Mouse (Mus musculus) olfactory bulb, adult 2 months (tissue): ENCODE measurements around the gene Tmem245. TPM values are rescaled to one million over a fixed set of nuclear protein-coding genes. Genes with fewer than 3 reads are reported as not detected.
"Not testable (repeated sequence)": the region's sequence is repeated elsewhere in the genome, so short reads cannot be mapped to it uniquely, and the experiment has no call there.

ENCODE experiments used
- H3K27ac ChIP-seq: fragments of 200-500 bp; 2 replicates; pipeline ENCODE4 v1.5.1; 2012; ENCODE audit warnings: low read depth, low read length; ENCODE audit not compliant: insufficient read depth
- H3K4me1 ChIP-seq: fragments of 200-500 bp; 2 replicates; pipeline ENCODE4 v1.6.1; 2012; ENCODE audit warnings: low read length; ENCODE audit not compliant: control insufficient read depth, insufficient read depth
- H3K4me3 ChIP-seq: fragments of 200-500 bp; 2 replicates; pipeline ENCODE4 v1.5.1; 2012; ENCODE audit warnings: mild to moderate bottlenecking, low read depth, low read length, moderate library complexity; ENCODE audit not compliant: insufficient read depth
- CTCF ChIP-seq: fragments of 200-500 bp; IDR thresholded peaks from 2 replicates; pipeline ENCODE4 v1.5.1; 2012; ENCODE audit warnings: low read depth, mild to moderate bottlenecking, low read length, moderate library complexity; ENCODE audit not compliant: insufficient read depth
- POLR2A ChIP-seq: fragments of 200-500 bp; IDR thresholded peaks from 2 replicates; pipeline ENCODE4 v1.6.1; 2012; ENCODE audit warnings: mild to moderate bottlenecking, low read depth, low read length, moderate library complexity; ENCODE audit not compliant: insufficient read depth
- WGBS: fragments of 180-500 bp; shearing (Covaris S2); methylation state at CpG from one replicate; pipeline ENCODE4 v1.1.7; 2018; 5-methylcytosine and 5-hydroxymethylcytosine counted together
- polyA plus RNA-seq: library from polyadenylated mRNA; stranded (reverse); fragments of >200 nt; gene quantifications from 2 replicates; pipeline ENCODE4 v1.2.4, GENCODE M21; 2012; ENCODE audit warnings: low replicate concordance; ENCODE audit not compliant: missing spikeins, insufficient read depth, insufficient read length

The Tmem245 gene
- polyA plus RNA-seq, 1 experiment = not detected

- H3K4me3 ChIP-seq = no peak overlapping the region
- H3K27ac ChIP-seq = no peak overlapping the region
- WGBS = 96% methylated on average over 6 of the region's 6 CpGs
- no peak for TF ChIP-seq POLR2A
- no peak for TF ChIP-seq CTCF
- no peaks in the 10 kb centered on the region for H3K4me1 ChIP-seq
Observed at GRCm38 (mm10) chr4:56886286-56886979, 60.8 kb downstream of the Tmem245 start.

GRCm38 (mm10) chr4:56880036-56880703 lies 67.1 kb downstream of the Tmem245 start:
- 79% methylated on average over 11 of the region's 11 CpGs for WGBS
- TF ChIP-seq POLR2A (no peak), CTCF (no peak)
- H3K27ac ChIP-seq = no peak overlapping the region
- no peaks in the 10 kb centered on the region for H3K4me1 ChIP-seq
- no peak overlapping the region for H3K4me3 ChIP-seq

- TF ChIP-seq CTCF = no peak
- TF ChIP-seq POLR2A = no peak
- Histone ChIP-seq H3K4me3 (no peak overlapping the region), H3K4me1 (no peaks in the 10 kb centered on the region), H3K27ac (no peak overlapping the region)
- 94% methylated on average over 7 of the region's 7 CpGs for WGBS
Observed at GRCm38 (mm10) chr4:56878971-56879370, 68.3 kb downstream of the Tmem245 start.

GRCm38 (mm10) chr4:56870541-56870940 lies 76.7 kb downstream of the Tmem245 start:
- H3K4me3 ChIP-seq, H3K4me1 ChIP-seq, H3K27ac ChIP-seq: not testable (repeated sequence)
- WGBS = 98% methylated on average over 11 of the region's 11 CpGs

GRCm38 (mm10) chr4:56867761-56868160 lies 79.5 kb downstream of the Tmem245 start:
- TF ChIP-seq POLR2A = no peak
- no peak for TF ChIP-seq CTCF
- 89% methylated on average over 5 of the region's 5 CpGs for WGBS
- peaks cover 12% of the 10 kb centered on the region for H3K4me1 ChIP-seq
- H3K4me3 ChIP-seq = no peak overlapping the region
- no peak overlapping the region for H3K27ac ChIP-seq

- no peak for TF ChIP-seq POLR2A
- no peak for TF ChIP-seq CTCF
- 34% methylated on average over 4 of the region's 4 CpGs for WGBS
- H3K4me1 ChIP-seq = peaks cover 15% of the 10 kb centered on the region
- H3K4me3 ChIP-seq = no peak overlapping the region
- H3K27ac ChIP-seq = no peak overlapping the region
Observed at GRCm38 (mm10) chr4:56865971-56866370, 81.3 kb downstream of the Tmem245 start.

- H3K4me1 ChIP-seq = peaks cover 15% of the 10 kb centered on the region
- TF ChIP-seq POLR2A (peak; percentile 43), CTCF (no peak)
- no peak within 1 kb of the TSS for H3K27ac ChIP-seq
- peak within 1 kb of the TSS; percentile 72 for H3K4me3 ChIP-seq
- under 1% methylated on average over 38 of the region's 45 CpGs for WGBS
Observed at GRCm38 (mm10) chr4:56865003-56865511, 82.2 kb downstream of the Tmem245 start, which contains the start of gene Ctnnal1. Gene Ctnnal1 (minus strand): TSS chr4:56865188.

GRCm38 (mm10) chr4:56864417-56865001 lies 82.7 kb downstream of the Tmem245 start:
- TF ChIP-seq POLR2A (no peak), CTCF (no peak)
- WGBS = under 1% methylated on average over 49 of the region's 49 CpGs

GRCm38 (mm10) chr4:56864016-56864415 lies 83.2 kb downstream of the Tmem245 start:
- TF ChIP-seq CTCF (no peak), POLR2A (no peak)
- Histone ChIP-seq H3K4me1 (peaks cover 15% of the 10 kb centered on the region), H3K4me3 (peak overlapping the region; percentile 72), H3K27ac (no peak overlapping the region)
- 15% methylated on average over 4 of the region's 4 CpGs for WGBS

More at GRCm38 (mm10) chr4:56864417-56865001, 82.7 kb downstream of the Tmem245 start:
- peaks cover 15% of the 10 kb centered on the region for H3K4me1 ChIP-seq
- H3K27ac ChIP-seq = no peak overlapping the region
- H3K4me3 ChIP-seq = peak overlapping the region; percentile 72
